Mouse (Mus musculus) erythroblast, embryonic 14.5 days (primary cell): ENCODE results near the gene Uvrag.

Experiments used
- GATA1 ChIP-seq: IDR thresholded peaks from 2 replicates; pipeline ENCODE4 v1.6.1; 2012; ENCODE audit warnings: low read length, inconsistent platforms, mixed read lengths
- TAL1 ChIP-seq: IDR thresholded peaks from 3 replicates; pipeline ENCODE4 v1.6.1; 2012; ENCODE audit warnings: low read length, inconsistent platforms, mixed read lengths

GRCm38 (mm10) chr7:99159446-99159845, 18.5 kb upstream of the Uvrag start:
- TF ChIP-seq GATA1: no peak
- no peak for TF ChIP-seq TAL1
